Mouse (Mus musculus): ENCODE data around the gene Caly. TPM values are rescaled to one million over a fixed set of nuclear protein-coding genes. Genes with fewer than 3 reads are reported as not detected.

The Caly gene
- polyA plus RNA-seq (2012; fragmentation: generic; extraction: Trizol): not detected

GRCm38 (mm10) chr7:140082242-140082678 is at the start of gene Caly:
Gene Caly, minus strand, starts transcription at chr7:140082548.

GRCm38 (mm10) chr7:140116329-140117054 is 34.1 kb upstream of the Caly start, which contains the start of gene Echs1:
Gene Echs1, minus strand, starts transcription at chr7:140116476.

GRCm38 (mm10) chr7:140115583-140116328 is 33.4 kb upstream of the Caly start, which contains the start of gene Paox:
Gene Paox, plus strand, starts transcription at chr7:140115799.

GRCm38 (mm10) chr7:140101993-140102860 is 19.9 kb upstream of the Caly start, which contains the start of gene Fuom:
Gene Fuom, minus strand, starts transcription at chr7:140102441.

GRCm38 (mm10) chr7:140092924-140093528 is 10.7 kb upstream of the Caly start, which contains the start of gene Prap1:
Gene Prap1, plus strand, starts transcription at chr7:140093395.

GRCm38 (mm10) chr7:140048361-140049114 is 33.8 kb downstream of the Caly start, which contains the start of gene Msx3:
Gene Msx3, minus strand, starts transcription at chr7:140049089.

GRCm38 (mm10) chr7:140036281-140037170 is 45.8 kb downstream of the Caly start, which contains the start of the genes Zfp511 and Tubgcp2:
Gene Zfp511, plus strand, starts transcription at chr7:140036391.
Gene Tubgcp2, minus strand, starts transcription at chr7:140036669.

Other genes starting within 250 kb of the Caly start
- gene Adgra1, start 248.4 kb downstream of the Caly start, polyA plus RNA-seq (2012; fragmentation: generic; extraction: Trizol): under 1 TPM; 0.02 TPM
- gene Kndc1, start 187.9 kb downstream of the Caly start, polyA plus RNA-seq (2012; fragmentation: generic; extraction: Trizol): under 1 TPM in 1 of 2 experiments, not detected in 1; 0.11 TPM
- not detected for gene Utf1, start 138.8 kb downstream of the Caly start, polyA plus RNA-seq (2012; fragmentation: generic; extraction: Trizol)
- gene 6430531B16Rik, start 103.8 kb downstream of the Caly start, polyA plus RNA-seq (2012; fragmentation: generic; extraction: Trizol): under 1 TPM; 0.02 to 0.17 TPM
- 1 to 10 TPM in 1 of 2 experiments, under 1 TPM in 1; 0.67 to 1.6 TPM for gene Adam8, start 90.0 kb downstream of the Caly start, polyA plus RNA-seq (2012; fragmentation: generic; extraction: Trizol)
- 10 to 100 TPM; 29.3 to 41.1 TPM for gene Zfp511, start 46.2 kb downstream of the Caly start, polyA plus RNA-seq (2012; fragmentation: generic; extraction: Trizol)
- gene Tubgcp2, start 45.9 kb downstream of the Caly start, polyA plus RNA-seq (2012; fragmentation: generic; extraction: Trizol): 10 to 100 TPM; 21.3 to 28.3 TPM
- not detected for gene Msx3, start 33.5 kb downstream of the Caly start, polyA plus RNA-seq (2012; fragmentation: generic; extraction: Trizol)
- not detected for gene Prap1, start 10.8 kb upstream of the Caly start, polyA plus RNA-seq (2012; fragmentation: generic; extraction: Trizol)
- 1 to 10 TPM in 1 of 2 experiments, under 1 TPM in 1; 0.11 to 1.5 TPM for gene Fuom, start 19.9 kb upstream of the Caly start, polyA plus RNA-seq (2012; fragmentation: generic; extraction: Trizol)
- gene Paox, start 33.3 kb upstream of the Caly start, polyA plus RNA-seq (2012; fragmentation: generic; extraction: Trizol): 10 to 100 TPM; 12.0 to 15.9 TPM
- 10 to 100 TPM; 29.4 to 89.8 TPM for gene Echs1, start 33.9 kb upstream of the Caly start, polyA plus RNA-seq (2012; fragmentation: generic; extraction: Trizol)
- gene Mtg1, start 55.0 kb upstream of the Caly start, polyA plus RNA-seq (2012; fragmentation: generic; extraction: Trizol): 10 to 100 TPM in 1 of 2 experiments, 1 to 10 TPM in 1; 9.2 to 11.8 TPM
- not detected for gene Sprn, start 72.3 kb upstream of the Caly start, polyA plus RNA-seq (2012; fragmentation: generic; extraction: Trizol)
- gene Olfr522, start 82.2 kb upstream of the Caly start, polyA plus RNA-seq (2012; fragmentation: generic; extraction: Trizol): not detected
- not detected for gene Olfr523, start 90.7 kb upstream of the Caly start, polyA plus RNA-seq (2012; fragmentation: generic; extraction: Trizol)
- gene Olfr524, start 123.4 kb upstream of the Caly start, polyA plus RNA-seq (2012; fragmentation: generic; extraction: Trizol): not detected
- gene Cd163l1, start 135.7 kb upstream of the Caly start, polyA plus RNA-seq (2012; fragmentation: generic; extraction: Trizol): not detected
- not detected for gene 5830411N06Rik, start 164.7 kb upstream of the Caly start, polyA plus RNA-seq (2012; fragmentation: generic; extraction: Trizol)
- not detected for gene Olfr525, start 238.3 kb upstream of the Caly start, polyA plus RNA-seq (2012; fragmentation: generic; extraction: Trizol)